Mouse (Mus musculus) c-Kit-negative CD71-positive TER-119-positive erythroid progenitor cells, embryonic 14.5 days (primary cell): Measurements from ENCODE around the gene Nop9.

Source experiments
- DNase-seq: peaks from one replicate; pipeline ENCODE4 v3.0.0-alpha.2; 2013; ENCODE audit warnings: low read depth, low spot score

Gene Nop9

DNA sequence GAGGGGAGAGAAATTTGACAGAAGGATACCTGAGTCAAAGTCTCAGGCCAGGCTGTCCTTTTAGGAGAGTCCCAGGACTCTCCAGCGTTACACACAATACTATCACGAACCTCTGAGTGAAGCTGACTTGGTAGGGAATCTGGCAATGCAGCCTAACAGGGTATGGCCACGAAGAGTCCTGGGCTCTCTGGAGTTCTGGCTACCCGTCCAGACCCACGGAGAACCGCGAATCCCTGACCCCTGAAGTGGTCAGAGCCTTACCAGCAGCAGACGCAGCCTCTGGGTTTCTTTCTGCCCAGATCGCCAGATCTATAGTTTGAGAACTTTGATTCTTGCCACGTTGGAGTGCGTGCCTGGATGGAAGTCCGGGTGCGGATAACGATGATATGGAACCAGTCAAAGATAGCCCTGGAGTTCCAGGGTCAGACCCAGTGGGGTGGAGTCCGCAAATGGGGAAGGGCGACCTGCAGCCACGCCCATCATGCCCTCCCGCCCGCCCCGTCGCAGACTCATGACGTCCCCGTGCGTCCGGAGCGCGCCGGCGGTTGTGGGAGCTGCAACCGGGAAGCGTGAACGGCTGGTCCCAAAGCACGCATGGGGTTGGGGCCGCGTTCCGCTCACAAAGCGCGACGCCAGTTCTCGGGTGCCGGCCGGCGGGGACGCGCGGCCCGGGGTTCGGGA lies at the start of gene Nop9, which contains the start of gene Dhrs1:
Gene Nop9, plus strand, starts transcription at position 514 of the 681 bp plus-strand sequence.
Gene Dhrs1, minus strand, starts transcription at position 511 of the 681 bp plus-strand sequence.
- peak; percentile 68 for DNase-seq

- no peak for DNase-seq
Observed at GRCm38 (mm10) chr14:55697226-55697625, 48.3 kb upstream of the Nop9 start.

- DNase-seq = no peak
Observed at GRCm38 (mm10) chr14:55701131-55701530, 44.4 kb upstream of the Nop9 start.

DNA sequence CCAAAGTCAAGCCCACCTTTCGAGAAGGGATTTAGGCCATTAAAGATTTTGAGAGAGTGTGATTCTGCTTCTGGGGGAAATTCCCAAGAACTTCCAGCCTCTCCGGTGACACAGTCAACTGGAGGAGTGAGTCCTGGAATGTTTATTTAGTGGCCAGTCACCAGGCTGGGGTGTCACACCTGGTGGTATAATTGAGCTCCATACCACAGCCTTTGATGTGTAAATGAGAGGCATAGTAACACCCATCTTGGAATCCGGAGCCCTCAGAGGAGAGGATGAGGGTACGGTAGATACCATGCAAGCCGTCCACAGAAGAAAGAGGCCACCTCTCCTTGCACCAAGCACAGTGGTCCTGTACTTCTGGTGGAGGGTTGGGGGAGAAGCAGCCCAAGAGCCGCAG lies 42.7 kb upstream of the Nop9 start:
- DNase-seq = no peak

DNA sequence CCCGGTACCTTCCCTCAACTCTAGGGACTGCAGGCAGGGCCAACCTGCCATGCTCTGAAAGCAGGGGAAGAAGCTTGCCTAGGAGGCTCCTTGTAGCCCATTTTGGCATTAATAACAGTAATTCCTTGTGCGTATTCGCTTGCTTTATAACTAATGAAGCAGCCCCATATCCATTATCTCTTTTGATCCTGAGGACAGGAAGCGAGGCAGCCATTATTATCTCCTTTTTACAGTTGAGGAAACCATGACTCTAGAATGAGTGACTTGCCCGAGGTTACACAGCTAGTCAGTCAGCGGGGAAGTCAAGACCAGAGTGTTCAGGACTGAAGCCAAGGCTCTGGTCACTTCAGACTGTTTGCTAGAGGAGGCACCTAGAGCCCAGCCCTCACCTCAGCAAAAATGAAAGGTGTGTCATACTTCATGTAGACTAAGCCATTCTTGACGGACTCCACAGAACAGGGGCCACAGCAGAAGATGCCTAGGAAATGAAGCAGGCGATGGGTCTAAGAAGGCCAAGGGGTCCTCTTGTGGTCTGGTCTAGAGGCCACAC lies 39.4 kb upstream of the Nop9 start:
- no peak for DNase-seq

- DNase-seq = no peak
Observed at GRCm38 (mm10) chr14:55707397-55707796, 38.1 kb upstream of the Nop9 start.

DNA sequence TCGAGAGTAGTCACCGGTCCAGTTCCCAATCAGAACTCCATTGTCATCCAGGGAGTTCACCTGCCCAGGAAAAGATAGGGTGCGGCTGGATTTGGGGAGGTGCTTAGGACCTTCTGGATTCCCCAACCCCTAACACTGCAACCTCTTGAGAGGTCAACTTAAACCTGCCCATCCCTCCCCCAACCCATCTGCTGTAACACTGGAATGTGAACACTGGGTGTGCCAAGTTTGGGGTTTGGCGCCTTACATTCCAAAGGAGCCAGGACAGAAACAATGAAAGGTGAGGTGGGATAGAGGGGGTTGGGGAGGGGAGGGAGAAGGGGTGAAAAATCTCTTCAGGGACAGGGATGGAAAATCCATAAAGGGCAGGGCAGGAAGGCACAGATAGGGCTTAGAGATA lies 36.0 kb upstream of the Nop9 start:
- no peak for DNase-seq

DNA sequence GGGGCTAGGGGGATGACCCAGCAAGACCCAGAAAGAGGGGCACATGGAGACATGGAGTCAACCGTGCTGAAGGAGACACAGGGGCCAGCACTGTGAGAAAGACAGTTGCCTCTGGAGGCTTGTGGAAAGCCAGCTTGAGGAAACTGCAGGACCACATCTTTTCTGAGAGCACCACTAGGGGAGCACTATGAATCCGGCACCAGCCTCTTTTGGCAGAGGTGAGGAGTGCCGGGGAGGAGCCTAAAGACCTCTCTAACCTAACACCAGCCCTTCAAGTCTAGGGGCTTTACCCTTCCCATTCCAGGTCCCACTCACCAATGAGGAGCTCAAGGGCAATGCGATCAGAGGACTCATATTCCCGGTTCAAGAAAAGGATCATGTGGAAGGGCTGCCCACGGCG lies 33.7 kb upstream of the Nop9 start:
- no peak for DNase-seq

- no peak for DNase-seq
Observed at GRCm38 (mm10) chr14:55713007-55713728, 32.3 kb upstream of the Nop9 start.

DNA sequence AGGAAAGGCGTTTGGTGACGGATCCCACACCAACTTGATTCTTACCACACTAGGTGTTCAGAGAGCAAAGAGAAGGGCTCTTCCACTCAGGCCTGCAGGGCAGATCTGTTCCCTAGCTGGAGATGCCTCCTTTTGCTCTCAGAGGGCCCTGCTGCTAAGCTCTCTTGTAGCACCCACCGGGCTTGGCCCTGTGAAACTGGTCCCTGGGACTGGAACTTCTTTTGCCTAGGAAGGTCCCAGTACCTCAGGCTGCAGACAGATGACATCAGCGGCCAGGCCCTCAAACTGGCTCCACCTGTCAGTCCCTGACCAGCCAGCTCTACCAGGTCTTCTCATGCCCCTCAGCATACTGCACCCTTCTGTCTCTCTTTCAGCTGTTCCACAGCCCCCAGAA lies 31.8 kb upstream of the Nop9 start, which contains the start of gene Tgm1:
Gene Tgm1, minus strand, starts transcription at position 198 of the 394 bp plus-strand sequence.
- DNase-seq = no peak

DNA sequence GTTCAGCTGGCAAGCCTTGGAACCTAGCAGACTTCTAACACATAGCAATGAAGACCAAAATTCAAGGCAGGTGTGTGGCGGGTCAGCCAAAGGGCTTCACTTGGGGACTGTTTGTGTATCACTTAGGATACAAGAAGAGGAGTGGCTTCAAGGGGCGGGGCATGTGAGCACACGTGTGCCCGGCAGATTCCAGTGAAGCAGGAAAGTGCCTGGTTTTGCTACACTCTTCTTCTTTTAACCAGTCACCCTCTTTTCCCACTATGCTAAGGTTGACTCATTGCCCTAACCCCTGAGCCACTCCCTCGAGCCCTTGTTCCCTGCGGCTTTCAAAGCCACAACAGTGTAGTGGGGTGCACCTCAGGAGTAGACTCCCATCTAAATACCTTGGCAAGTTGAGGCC lies 30.6 kb upstream of the Nop9 start:
- DNase-seq = no peak

GRCm38 (mm10) chr14:55716271-55716670 lies 29.2 kb upstream of the Nop9 start:
- no peak for DNase-seq

GRCm38 (mm10) chr14:55716884-55717283 lies 28.6 kb upstream of the Nop9 start:
- DNase-seq = no peak

GRCm38 (mm10) chr14:55719737-55720136 lies 25.8 kb upstream of the Nop9 start:
- no peak for DNase-seq

DNA sequence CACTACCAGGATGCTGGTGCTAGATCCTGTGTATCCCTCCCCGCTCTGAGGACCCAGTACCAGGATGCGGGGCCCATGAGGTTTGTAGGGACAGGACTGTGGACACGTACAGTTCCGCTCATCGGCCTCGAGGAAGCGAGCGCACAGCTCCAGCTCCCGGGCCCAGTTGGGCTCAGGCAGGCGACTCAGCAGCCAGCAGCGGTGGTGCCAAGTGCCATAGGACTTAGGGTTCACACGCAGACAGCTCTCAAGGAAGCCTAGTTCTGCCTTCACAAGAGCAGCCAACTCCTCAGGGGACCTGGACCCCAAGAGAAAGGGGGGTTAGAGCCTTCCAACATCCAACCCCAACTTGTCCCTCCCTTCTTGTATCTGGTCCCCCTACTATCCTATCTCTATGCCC lies 24.8 kb upstream of the Nop9 start:
- DNase-seq = no peak

DNA sequence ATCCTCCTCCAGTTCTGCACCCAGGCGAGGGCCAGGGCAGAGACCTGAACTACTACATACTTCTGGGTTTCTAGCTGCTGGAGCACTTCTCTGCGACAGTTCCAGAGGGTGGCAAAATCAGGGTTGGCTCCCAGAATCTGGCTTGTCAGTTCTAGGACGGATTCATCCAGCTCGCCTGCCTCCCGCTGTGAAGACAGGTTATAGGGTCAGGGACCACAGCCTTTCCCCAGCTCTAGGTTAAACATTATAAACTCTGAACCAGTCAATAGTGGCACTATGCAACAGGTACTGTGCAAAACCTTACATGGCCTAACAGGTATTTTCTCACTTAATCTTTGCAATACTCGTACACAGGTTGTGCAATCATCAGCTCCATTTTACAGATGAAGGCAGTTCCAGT lies 24.4 kb upstream of the Nop9 start:
- DNase-seq = no peak

DNA sequence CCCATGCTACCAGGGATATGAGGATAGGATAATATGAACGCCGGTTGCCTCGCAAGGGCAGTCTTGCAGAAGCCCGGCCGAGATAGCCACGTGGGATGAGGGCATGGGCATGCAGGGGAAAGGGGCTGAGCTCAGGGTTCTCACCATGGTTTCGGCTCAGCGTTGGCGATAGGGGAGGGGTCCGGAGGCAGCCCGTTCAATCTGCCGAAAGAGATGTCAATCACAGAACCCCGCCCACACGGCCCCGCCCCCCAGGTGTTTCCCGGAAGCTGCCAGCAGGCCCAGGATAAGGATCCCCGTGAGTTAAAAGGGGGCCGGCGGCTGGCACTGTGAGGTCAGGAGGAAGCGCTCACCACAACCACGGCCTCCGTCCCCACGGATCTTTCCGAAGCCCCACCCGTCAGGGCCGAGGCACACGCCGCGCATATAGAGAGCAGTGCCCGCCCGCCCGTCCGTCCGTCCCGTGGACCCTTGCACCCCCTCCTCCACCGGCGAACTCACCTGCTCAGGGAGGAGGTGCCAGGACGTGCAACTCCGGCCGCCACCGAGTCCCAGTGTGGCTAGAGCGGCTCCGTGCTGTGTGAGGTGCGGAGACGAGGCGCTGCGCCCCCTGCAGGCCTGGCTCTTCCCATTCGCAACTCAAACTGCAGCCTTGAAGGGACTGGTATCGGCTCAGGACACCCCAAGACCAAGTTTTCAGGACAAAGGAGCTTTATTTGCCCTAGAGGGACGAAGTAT lies 23.6 kb upstream of the Nop9 start, which contains the start of gene Rabggta:
Gene Rabggta, minus strand, starts transcription at position 564 of the 738 bp plus-strand sequence.
- peak; percentile 86 for DNase-seq

GRCm38 (mm10) chr14:55722438-55722945 lies 23.0 kb upstream of the Nop9 start:
- DNase-seq = no peak

- no peak for DNase-seq
Observed at GRCm38 (mm10) chr14:55723433-55723832, 22.1 kb upstream of the Nop9 start.

- DNase-seq = no peak
Observed at GRCm38 (mm10) chr14:55724411-55724871, 21.1 kb upstream of the Nop9 start.

DNA sequence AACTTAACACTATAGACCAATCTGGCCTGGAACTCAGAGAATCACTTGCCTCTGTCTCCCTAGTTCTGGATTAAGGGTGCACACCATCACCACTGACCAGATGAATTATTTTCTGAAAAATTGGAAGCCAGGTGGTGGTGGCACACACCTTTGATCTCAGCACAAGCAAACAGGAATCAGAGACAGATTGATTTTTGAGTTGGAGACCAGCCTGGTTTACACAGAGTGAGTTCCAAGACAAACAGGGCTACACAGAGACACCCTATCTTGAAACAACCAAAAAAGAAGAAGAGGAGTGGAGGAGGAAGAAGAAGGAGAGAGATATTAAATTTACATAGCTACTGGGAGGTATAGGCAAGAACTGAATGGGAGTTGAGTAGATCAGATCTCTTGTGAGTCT lies 19.2 kb upstream of the Nop9 start:
- DNase-seq = no peak
